ENCODE assay signal across 7 mouse cellular contexts in the genomic region with DNA sequence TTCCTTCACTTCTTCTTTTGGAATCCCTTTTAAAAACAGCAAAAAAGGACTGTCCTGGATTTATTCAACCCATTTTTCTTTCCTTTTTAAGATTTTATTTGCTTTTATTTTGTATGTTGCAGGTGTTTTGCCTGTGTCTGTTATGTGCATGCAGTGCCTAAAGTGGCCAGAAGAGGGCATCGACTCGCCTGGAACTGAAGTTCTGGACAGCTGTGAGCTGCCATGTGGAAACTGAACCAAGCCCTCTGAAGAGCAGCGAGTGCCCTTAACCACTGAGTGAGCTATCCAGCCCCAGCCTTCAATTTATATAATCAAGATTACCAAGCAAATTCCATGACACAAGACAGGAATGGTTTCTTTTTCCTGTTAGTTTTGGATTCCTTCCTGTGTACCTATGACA. TPM values are rescaled to one million over a fixed set of nuclear protein-coding genes. Genes with fewer than 3 reads are reported as not detected.
A peak's percentile ranks its signal among the peaks of the same experiment; 100 is the strongest.
DNase-seq lines count a peak whose midpoint lies in the region; ATAC-seq lines count a peak whose summit lies in the region.

No protein-coding gene starts in this region.

- H3K9me3 ChIP-seq in embryonic facial prominence, embryonic 14.5 days (ENCODE audit: control insufficient read depth, low read length) = no peaks in the 10 kb centered on the region

- H3K4me2 ChIP-seq in embryonic facial prominence, embryonic 14.5 days (ENCODE audit: low read depth, low read length) = no peak overlapping the region

- no peaks in the 10 kb centered on the region for H3K27me3 ChIP-seq in embryonic facial prominence, embryonic 14.5 days (replicated peaks; ENCODE audit: control insufficient read depth, insufficient read depth, low read length)

- no peak overlapping the region for H3K27ac ChIP-seq in embryonic facial prominence, embryonic 14.5 days (replicated peaks; ENCODE audit: low read depth, low read length)

- no peaks in the 10 kb centered on the region for H3K4me1 ChIP-seq in embryonic facial prominence, embryonic 14.5 days (ENCODE audit: control insufficient read depth, insufficient read depth, low read length)

- peaks cover 62% of the 10 kb centered on the region for H3K36me3 ChIP-seq in embryonic facial prominence, embryonic 14.5 days (ENCODE audit: control insufficient read depth, insufficient read depth, low read length)

- no peak for ATAC-seq in embryonic facial prominence, embryonic 14.5 days (ENCODE audit: low read depth)

- H3K9ac ChIP-seq in embryonic facial prominence, embryonic 14.5 days (ENCODE audit: low read depth, low read length) = no peak overlapping the region

- H3K4me3 ChIP-seq in embryonic facial prominence, embryonic 14.5 days (ENCODE audit: low read depth, low read length) = no peak overlapping the region

- DNase-seq in urinary bladder, adult 18-20 months (ENCODE audit: low spot score in 2 of 2) = peak; percentile 31 to 41
- no peak for DNase-seq in urinary bladder, postnatal 10 days (ENCODE audit: low spot score)
- DNase-seq in adrenal gland, adult 8-10 months = peak; percentile 41
- DNase-seq in embryonic facial prominence, embryonic 14.5 days (ENCODE audit: low spot score) = peak; percentile 41
- DNase-seq in kidney, adult 9 months = peak; percentile 87
- peak; percentile 80 for DNase-seq in lung, postnatal 10 days
- DNase-seq in right cerebral cortex, postnatal 4 days = peak; percentile 75

- 12% methylated on average over 3 of the region's 3 CpGs for WGBS in embryonic facial prominence, embryonic 14.5 days

RNA-seq across cellular contexts. Expression of gene Acat1, which starts 15.4 kb away (rescaled TPM):
- total RNA-seq in adrenal gland, adult 8-10 months (2022) = 100 to 1,000 TPM in 3 of 4 experiments, 10 to 100 TPM in 1; 74.4 to 114 (median 105) TPM
- 184 and 194 TPM in 2 replicates for polyA plus RNA-seq in embryonic facial prominence, embryonic 14.5 days (2014; fragmentation: Nextera tagmentation; extraction: Ambion mirVana)

RNA-seq across cellular contexts. Expression of gene Npat, which starts 57.9 kb away (rescaled TPM):
- total RNA-seq in adrenal gland, adult 8-10 months (2022) = 10 to 100 TPM; 12.6 to 16.6 (median 14.6) TPM
- 20.6 and 22.6 TPM in 2 replicates for polyA plus RNA-seq in embryonic facial prominence, embryonic 14.5 days (2014; fragmentation: Nextera tagmentation; extraction: Ambion mirVana)

RNA-seq across cellular contexts. Expression of gene Atm, which starts 58.2 kb away (rescaled TPM):
- 10 to 100 TPM; 16.0 to 22.9 (median 20.7) TPM for total RNA-seq in adrenal gland, adult 8-10 months (2022)
- polyA plus RNA-seq in embryonic facial prominence, embryonic 14.5 days (2014; fragmentation: Nextera tagmentation; extraction: Ambion mirVana) = 10.9 and 12.8 TPM in 2 replicates
